Mouse (Mus musculus): Measurements from ENCODE around the gene Ccrl2. TPM values are rescaled to one million over a fixed set of nuclear protein-coding genes. Genes with fewer than 3 reads are reported as not detected.

The Ccrl2 gene
- polyA plus RNA-seq (2015; fragmentation: Nextera tagmentation; extraction: Ambion mirVana) = 1.0 and 1.2 TPM in 2 replicates

DNA sequence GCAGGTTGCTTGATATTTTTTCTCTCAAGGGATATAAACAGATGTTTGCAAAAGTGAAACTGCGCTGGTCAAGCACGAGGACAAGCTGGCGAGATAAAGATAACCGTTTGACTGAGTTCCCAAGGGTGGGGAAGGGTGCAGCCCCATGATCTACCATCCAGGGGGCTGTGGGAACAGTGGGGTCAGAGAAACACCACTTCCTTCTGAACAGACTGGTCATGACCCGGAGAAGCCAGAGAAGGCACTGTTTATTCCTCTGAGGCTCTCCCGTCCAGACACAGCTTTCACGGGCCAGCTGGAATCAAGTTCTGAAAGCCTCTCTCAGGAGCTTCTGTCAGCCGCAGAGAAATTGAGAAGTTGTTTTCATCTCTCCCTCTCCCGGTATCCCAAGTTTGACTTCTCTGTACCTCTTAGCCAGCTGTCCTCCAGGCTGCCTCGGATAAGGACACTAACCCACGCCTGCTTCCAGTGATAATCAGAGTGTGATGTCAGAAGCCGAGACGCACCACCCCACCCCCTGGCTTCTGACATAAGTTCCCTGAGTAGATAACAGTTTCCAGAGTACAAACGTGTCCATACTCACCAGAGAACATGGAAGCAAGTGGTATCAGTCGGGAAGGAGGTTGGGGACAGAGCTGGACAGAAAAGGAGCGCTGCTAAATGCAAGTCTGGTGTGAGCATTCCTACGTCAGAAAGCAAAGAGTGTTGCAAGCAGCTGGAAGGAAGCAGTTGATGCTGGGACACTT is at the start of gene Ccrl2:
Ccrl2 (minus strand) TSS at position 722 of the 746 bp plus-strand sequence.
- H3K9me3 ChIP-seq = no peaks in the 10 kb centered on the region
- no peak within 1 kb of the TSS for H3K27ac ChIP-seq (replicated peaks)
- 0 out of 2 replicates have a peak within 1 kb of the TSS, but pooled peaks have one; percentile 26 for H3K9ac ChIP-seq
- ATAC-seq (ENCODE audit: low read depth) = no peak
- H3K4me2 ChIP-seq = peak within 1 kb of the TSS; percentile 46
- no peaks in the 10 kb centered on the region for H3K36me3 ChIP-seq
- H3K4me3 ChIP-seq = peak within 1 kb of the TSS; percentile 20
- no peaks in the 10 kb centered on the region for H3K4me1 ChIP-seq (replicated peaks)
- 63% methylated on average over 17 of the region's 17 CpGs for WGBS
- no peaks in the 10 kb centered on the region for H3K27me3 ChIP-seq

DNA sequence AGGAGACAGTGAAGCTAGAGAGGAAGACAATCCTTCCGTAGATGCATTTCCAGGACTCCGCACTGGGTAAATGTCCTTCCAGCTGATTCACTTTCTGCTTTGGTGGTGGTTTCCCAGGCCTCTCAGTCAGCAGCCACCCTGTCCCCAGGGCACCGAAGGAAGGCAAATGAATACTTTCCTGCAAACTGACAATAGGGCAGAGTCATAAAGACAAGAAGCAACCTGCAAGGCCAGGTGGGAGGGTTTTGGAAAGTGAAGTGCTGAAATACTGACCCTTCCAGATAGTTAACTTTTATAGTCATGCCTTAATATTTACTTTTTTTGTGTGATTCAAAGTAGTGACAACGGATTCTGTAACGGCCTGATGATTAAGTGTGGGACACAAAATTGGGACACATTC is 46.6 kb upstream of the Ccrl2 start:
- Histone ChIP-seq H3K27me3 (no peaks in the 10 kb centered on the region), H3K4me3 (no peak overlapping the region), H3K9me3 (no peaks in the 10 kb centered on the region), H3K36me3 (no peaks in the 10 kb centered on the region), H3K4me2 (no peak overlapping the region), H3K27ac (replicated peaks) (no peak overlapping the region), H3K4me1 (replicated peaks) (no peaks in the 10 kb centered on the region), H3K9ac (no peak overlapping the region)
- ATAC-seq (ENCODE audit: low read depth) = no peak
- WGBS = 83% methylated on average over 5 of the region's 5 CpGs

DNA sequence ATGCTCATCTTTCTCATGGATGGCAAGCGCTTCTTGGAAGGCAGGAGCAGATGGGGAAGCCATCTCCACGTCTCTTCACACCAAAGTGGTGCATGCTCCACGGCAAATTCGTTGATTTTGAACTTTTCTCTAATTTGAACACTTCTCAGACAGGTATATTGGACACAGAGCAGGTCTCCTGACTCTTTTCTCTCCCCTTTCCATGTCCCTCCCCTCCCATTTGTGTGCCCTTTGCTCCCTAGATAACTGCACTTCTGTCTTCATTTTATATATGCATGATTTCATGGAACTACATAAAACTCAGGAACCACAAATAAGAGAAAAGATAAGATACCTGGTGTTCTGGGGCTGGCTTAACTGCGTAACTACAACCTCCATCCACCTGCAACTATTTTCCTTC is 46.0 kb upstream of the Ccrl2 start:
- Histone ChIP-seq H3K36me3 (no peaks in the 10 kb centered on the region), H3K9me3 (no peaks in the 10 kb centered on the region), H3K4me2 (no peak overlapping the region), H3K9ac (no peak overlapping the region), H3K4me1 (replicated peaks) (no peaks in the 10 kb centered on the region), H3K4me3 (no peak overlapping the region), H3K27me3 (no peaks in the 10 kb centered on the region), H3K27ac (replicated peaks) (no peak overlapping the region)
- ATAC-seq (ENCODE audit: low read depth) = no peak
- 88% methylated on average over 5 of the region's 5 CpGs for WGBS

DNA sequence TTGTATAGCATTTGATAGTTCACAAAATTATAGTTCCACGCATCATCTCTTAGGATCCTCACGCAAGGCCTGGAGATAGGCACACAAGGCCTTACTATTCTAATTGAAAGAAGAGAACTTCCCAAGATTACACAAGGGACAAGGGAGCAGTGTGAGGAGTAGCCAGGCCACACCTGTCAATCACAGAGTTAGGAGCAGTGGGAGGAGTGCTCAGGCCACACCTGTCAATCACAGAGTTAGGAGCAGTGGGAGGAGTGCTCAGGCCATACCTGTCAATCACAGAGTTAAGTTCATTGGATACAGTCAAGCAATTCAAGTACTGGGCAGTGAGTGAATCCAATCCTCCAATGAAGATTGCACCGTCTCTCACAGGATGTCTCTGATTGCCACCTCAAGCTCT is 43.1 kb upstream of the Ccrl2 start:
- no peaks in the 10 kb centered on the region for H3K9me3 ChIP-seq
- H3K27me3 ChIP-seq = no peaks in the 10 kb centered on the region
- H3K4me1 ChIP-seq (replicated peaks) = no peaks in the 10 kb centered on the region
- WGBS = 91% methylated on average over 3 of the region's 3 CpGs
- no peak overlapping the region for H3K9ac ChIP-seq
- no peaks in the 10 kb centered on the region for H3K36me3 ChIP-seq
- no peak overlapping the region for H3K4me3 ChIP-seq
- no peak for ATAC-seq (ENCODE audit: low read depth)
- H3K4me2 ChIP-seq = no peak overlapping the region
- no peak overlapping the region for H3K27ac ChIP-seq (replicated peaks)

DNA sequence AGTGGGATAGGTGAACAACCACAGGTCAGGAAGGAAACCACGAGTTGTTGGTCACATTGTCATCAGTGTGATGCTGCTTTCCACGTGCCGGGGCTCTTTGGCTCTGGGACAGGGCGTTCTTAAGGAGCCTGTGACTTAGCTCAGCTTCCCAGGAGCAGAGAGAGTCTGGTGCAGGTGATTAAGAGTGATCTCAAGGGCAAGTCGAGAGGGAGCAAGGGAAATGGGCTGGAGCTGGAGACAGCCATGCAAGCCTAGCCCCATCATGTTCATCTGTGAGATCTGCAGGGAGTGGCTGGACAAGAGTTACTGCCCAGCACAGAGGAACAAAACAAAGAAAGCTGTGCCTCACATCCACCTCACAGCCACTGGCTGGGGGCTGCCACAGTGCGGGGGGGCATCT is 40.2 kb upstream of the Ccrl2 start:
- Histone ChIP-seq H3K27ac (replicated peaks) (no peak overlapping the region), H3K9ac (no peak overlapping the region), H3K9me3 (no peaks in the 10 kb centered on the region), H3K4me1 (replicated peaks) (no peaks in the 10 kb centered on the region), H3K36me3 (no peaks in the 10 kb centered on the region), H3K4me3 (no peak overlapping the region), H3K27me3 (no peaks in the 10 kb centered on the region), H3K4me2 (no peak overlapping the region)
- WGBS = 69% methylated on average over 6 of the region's 6 CpGs
- no peak for ATAC-seq (ENCODE audit: low read depth)

DNA sequence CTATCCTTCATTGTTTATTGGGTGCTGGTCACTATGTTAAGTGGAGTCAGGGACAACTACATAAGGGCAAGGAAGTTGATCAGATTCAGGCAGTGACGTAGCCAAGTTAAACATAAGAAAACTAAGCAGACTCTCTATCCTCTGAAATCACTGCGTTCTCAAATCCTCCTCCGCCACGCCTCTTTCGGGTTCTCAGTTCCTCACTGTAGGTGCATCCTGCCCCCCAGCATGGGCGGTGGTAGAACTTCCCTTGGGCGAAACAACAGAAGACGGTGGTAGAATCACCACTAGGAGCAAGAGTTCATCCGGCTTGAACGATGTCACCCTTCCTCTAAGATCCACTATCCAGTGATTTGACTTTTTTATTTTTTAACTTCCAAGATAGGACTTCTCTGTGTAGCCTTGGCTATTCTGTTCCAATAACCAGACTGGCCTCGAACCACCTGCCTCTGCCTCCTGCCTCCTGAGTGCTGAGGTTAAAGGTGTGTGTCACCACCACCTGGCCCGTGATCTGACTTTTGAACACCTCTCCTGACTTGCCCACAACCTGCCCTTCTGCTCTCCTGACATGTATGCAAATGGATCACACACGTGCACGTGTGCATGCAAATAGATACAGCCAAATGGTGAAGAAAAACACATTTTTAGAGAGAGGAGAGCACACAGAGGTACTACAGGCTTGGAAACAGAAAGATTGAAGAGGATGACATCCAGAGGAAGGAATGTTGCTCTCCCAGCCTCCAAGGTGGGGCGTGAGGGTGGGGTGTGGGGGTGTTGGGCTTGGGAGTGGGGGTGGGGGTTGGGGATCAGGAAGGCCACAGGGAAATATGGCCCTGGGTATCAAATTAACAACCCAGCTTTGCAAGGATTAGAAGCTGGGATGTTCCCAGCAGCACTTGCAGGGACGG is 39.4 kb upstream of the Ccrl2 start:
- Histone ChIP-seq H3K27ac (replicated peaks) (no peak overlapping the region), H3K27me3 (no peaks in the 10 kb centered on the region), H3K4me1 (replicated peaks) (no peaks in the 10 kb centered on the region), H3K9me3 (no peaks in the 10 kb centered on the region), H3K9ac (no peak overlapping the region), H3K36me3 (no peaks in the 10 kb centered on the region), H3K4me3 (no peak overlapping the region), H3K4me2 (no peak overlapping the region)
- no peak for ATAC-seq (ENCODE audit: low read depth)
- 82% methylated on average over 16 of the region's 16 CpGs for WGBS

DNA sequence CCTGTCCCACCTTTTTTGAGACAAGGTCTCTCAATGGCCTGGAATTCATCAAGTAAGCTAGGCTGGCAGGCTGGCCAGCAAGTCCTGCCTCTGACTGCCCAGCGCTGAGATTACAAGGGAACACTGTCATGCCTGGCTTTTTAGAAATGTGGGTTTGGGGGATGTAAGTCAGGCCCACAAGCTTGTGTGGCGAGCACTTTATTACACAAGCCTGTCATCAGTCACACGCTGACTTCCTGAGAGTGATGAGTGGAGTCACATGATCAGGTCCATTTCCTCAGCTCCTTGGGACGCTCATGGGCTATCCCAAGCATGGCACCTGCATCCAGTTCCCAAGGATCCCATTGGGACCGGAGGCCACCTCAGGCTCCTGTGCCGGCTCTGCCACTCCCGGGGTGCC is 38.4 kb upstream of the Ccrl2 start:
- Histone ChIP-seq H3K9ac (no peak overlapping the region), H3K36me3 (no peaks in the 10 kb centered on the region), H3K27ac (replicated peaks) (no peak overlapping the region), H3K27me3 (no peaks in the 10 kb centered on the region), H3K4me1 (replicated peaks) (no peaks in the 10 kb centered on the region), H3K4me2 (no peak overlapping the region), H3K9me3 (no peaks in the 10 kb centered on the region), H3K4me3 (no peak overlapping the region)
- WGBS = 67% methylated on average over 7 of the region's 7 CpGs
- ATAC-seq (ENCODE audit: low read depth) = no peak

DNA sequence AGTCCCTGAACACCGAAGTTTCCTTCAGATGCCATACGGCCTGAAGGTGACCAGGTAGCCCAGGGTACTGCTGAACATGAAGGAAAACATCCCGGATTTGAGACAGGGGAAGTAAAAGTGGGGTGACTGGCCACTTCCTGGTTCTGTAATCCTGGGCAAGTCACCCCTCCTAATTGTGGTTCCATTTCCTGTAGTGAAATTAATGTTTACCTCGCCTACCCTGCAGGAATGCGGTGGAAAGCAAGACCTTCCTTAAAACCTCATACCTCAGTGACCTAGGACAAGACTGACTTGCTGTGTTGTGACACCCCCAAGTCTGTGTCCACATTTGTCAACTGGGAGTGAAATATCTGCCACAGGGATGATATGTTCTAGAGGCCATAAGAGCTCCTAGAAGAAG is 37.3 kb upstream of the Ccrl2 start:
- no peak for ATAC-seq (ENCODE audit: low read depth)
- H3K9ac ChIP-seq = no peak overlapping the region
- H3K27ac ChIP-seq (replicated peaks) = no peak overlapping the region
- H3K36me3 ChIP-seq = no peaks in the 10 kb centered on the region
- no peaks in the 10 kb centered on the region for H3K9me3 ChIP-seq
- peaks cover under 1% of the 10 kb centered on the region; the same call in 1 of the 2 replicates for H3K4me1 ChIP-seq (replicated peaks)
- no peaks in the 10 kb centered on the region for H3K27me3 ChIP-seq
- no peak overlapping the region for H3K4me3 ChIP-seq
- 85% methylated on average over 5 of the region's 5 CpGs for WGBS
- H3K4me2 ChIP-seq = no peak overlapping the region

DNA sequence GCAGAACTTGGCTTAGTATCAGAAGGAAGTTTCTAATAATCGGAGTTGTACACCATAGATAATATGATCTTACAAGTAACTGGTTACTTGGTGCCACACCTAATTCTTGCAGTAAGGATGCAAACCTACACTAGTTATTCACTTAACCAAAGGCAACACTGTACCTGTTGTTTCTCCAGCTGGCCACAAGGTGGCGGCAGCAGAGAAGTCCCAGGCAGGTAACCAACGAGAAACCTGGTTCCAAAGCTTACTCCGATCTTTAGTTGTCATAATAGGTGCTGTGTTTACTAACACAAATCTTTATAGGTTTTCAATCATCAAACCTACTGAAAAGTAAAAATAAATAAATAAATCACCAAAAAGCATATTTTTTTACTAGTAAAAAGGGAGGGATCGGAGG is 35.8 kb upstream of the Ccrl2 start:
- no peak for ATAC-seq (ENCODE audit: low read depth)
- Histone ChIP-seq H3K9me3 (no peaks in the 10 kb centered on the region), H3K27ac (replicated peaks) (no peak overlapping the region), H3K4me1 (replicated peaks) (peaks cover 14% of the 10 kb centered on the region), H3K9ac (no peak overlapping the region), H3K4me2 (no peak overlapping the region), H3K36me3 (no peaks in the 10 kb centered on the region), H3K27me3 (no peaks in the 10 kb centered on the region), H3K4me3 (no peak overlapping the region)
- WGBS = 31% methylated on average over 5 of the region's 5 CpGs

DNA sequence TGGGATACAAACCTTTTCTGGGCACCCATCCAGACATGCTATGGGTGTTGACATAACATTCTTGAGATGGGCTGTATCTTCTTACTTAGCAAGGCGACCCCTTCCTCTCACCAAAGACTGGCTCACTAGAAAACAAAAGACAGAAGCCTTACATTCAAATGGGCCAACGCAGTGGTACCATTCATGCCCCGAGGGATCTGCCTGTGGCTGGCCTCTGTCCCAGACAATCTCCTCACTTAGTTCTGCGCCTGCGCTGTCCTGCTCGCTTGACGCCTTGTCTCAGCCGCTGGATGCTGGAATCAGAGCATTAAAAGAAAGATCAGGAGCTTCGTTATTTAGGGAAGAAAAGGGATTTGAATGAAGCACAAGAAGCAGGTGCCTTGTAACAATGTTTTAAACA is 35.3 kb upstream of the Ccrl2 start:
- no peak for ATAC-seq (ENCODE audit: low read depth)
- H3K27ac ChIP-seq (replicated peaks) = no peak overlapping the region
- no peaks in the 10 kb centered on the region for H3K9me3 ChIP-seq
- no peak overlapping the region for H3K4me2 ChIP-seq
- H3K4me3 ChIP-seq = no peak overlapping the region
- H3K9ac ChIP-seq = no peak overlapping the region
- H3K36me3 ChIP-seq = no peaks in the 10 kb centered on the region
- H3K4me1 ChIP-seq (replicated peaks) = peaks cover 14% of the 10 kb centered on the region
- 58% methylated on average over 9 of the region's 9 CpGs for WGBS
- H3K27me3 ChIP-seq = no peaks in the 10 kb centered on the region

DNA sequence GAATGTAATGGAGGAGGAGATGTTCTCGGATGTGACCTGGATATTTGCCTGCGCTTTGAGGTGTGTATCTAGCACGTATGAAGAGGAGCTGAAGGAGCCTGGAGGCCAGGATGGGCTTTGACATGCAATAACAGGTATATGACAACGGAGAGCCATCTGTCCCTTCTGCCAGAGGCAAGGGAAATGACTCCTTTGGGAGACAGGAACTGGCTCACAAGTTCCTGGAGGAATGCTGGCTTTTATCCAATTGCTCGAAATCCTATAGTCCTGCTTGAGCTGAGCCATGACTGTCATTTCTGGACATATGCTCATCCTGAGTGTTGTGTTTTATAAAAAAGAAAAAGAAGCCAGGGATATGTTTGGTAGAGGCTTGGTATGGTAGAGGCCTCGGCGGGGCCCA is 31.6 kb upstream of the Ccrl2 start:
- Histone ChIP-seq H3K4me3 (no peak overlapping the region), H3K4me2 (no peak overlapping the region), H3K27me3 (no peaks in the 10 kb centered on the region), H3K27ac (replicated peaks) (no peak overlapping the region), H3K9me3 (no peaks in the 10 kb centered on the region), H3K36me3 (no peaks in the 10 kb centered on the region), H3K9ac (no peak overlapping the region), H3K4me1 (replicated peaks) (peaks cover 14% of the 10 kb centered on the region)
- ATAC-seq (ENCODE audit: low read depth) = peak; percentile 19; the same call in 1 of the 2 replicates
- WGBS = 23% methylated on average over 7 of the region's 7 CpGs

DNA sequence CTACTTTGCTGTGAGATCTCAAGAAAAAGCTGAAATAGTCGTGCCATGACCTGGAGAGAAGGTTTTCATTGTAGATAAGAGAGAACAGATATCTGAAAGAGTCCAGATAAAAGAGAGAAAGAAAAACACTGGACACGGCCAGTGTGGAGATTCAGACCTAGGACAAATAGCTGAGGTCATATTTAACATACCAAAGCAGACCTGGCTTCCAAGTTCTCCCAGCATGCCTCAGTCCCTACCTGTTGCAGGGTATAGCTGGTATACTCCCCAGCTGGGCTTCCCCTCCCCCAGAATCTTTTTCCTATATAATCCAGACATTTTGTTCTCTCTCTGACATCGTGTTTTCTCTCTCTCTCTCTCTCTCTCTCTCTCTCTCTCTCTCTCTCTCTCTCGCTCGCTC is 30.6 kb upstream of the Ccrl2 start:
- WGBS = 19% methylated on average over 5 of the region's 5 CpGs
- Histone ChIP-seq H3K36me3 (no peaks in the 10 kb centered on the region), H3K9ac (no peak overlapping the region), H3K9me3 (no peaks in the 10 kb centered on the region), H3K27me3 (no peaks in the 10 kb centered on the region), H3K4me1 (replicated peaks) (peaks cover 14% of the 10 kb centered on the region), H3K27ac (replicated peaks) (no peak overlapping the region), H3K4me2 (no peak overlapping the region), H3K4me3 (no peak overlapping the region)
- ATAC-seq (ENCODE audit: low read depth) = no peak
